Mouse (Mus musculus) layer of hippocampus, postnatal 14 days (tissue): ENCODE data around the gene Obp2a. TPM values are rescaled to one million over a fixed set of nuclear protein-coding genes. Genes with fewer than 3 reads are reported as not detected.
"Not testable (repeated sequence)": the region's sequence is repeated elsewhere in the genome, so short reads cannot be mapped to it uniquely, and the experiment has no call there.

Experiments used
- DNase-seq, 2 experiments: peaks; one replicate each; pipeline ENCODE4 v3.0.0; 2021 to 2022; ENCODE audit warnings: low spot score in 2 of 2, mixed read lengths in 1 of 2
- long read RNA-seq, 2 experiments: library from polyadenylated mRNA; stranded (forward); transcript quantifications; one replicate each; pipeline ENCODE4 v2.0.0; 2021
- total RNA-seq, 2 experiments: library from RNA; stranded (reverse); gene quantifications; 2 replicates each; pipeline ENCODE4 v1.2.3; 2021

The Obp2a gene
- total RNA-seq, result not detected
- long read RNA-seq, experiment 1, result 0 reads
- long read RNA-seq, experiment 2, result 0 reads

DNA sequence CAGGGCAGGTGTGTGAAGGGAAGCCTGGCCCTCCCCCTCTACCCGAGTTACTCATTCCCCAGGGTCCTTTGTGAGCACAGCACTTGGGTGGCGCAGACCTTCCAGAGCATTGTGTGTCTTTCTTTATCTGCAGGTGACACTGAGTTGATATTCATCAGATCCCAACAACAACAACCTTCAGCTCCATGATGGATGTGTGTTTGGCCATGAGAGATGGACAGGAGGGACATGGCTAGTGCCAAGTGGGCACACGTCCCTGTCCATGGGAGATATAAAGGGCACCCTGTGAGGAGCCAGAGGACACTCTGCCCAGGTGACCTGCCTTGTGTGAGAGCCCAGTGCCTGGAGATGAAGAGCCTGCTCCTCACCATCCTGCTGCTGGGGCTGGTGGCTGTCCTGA is at the start of gene Obp2a:
TSS of gene Obp2a (plus strand) at position 301 of the 400 bp plus-strand sequence.
- DNase-seq, result not testable (repeated sequence)

DNA sequence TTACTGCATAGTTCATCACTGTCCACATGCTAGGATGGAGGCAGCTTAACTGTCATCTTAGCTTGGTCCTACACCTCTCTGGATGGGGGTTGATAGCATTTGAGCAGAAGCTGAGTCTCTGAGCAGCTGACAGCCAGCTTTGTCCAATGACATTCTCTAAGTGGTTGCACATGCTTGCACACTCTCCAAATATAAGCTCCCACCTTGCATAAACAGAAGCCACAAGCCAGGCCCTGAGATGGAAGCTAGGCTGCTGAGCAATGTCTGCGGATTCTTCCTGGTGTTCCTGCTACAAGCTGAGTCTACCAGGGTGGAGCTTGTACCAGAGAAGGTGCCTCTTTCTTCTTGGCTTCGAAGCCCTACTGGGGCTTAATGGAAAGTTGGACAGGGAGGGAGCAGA is 46.9 kb upstream of the Obp2a start, which contains the start of gene Lcn8:
TSS of gene Lcn8 (plus strand) at position 219 of the 400 bp plus-strand sequence.
- DNase-seq, result no peak

DNA sequence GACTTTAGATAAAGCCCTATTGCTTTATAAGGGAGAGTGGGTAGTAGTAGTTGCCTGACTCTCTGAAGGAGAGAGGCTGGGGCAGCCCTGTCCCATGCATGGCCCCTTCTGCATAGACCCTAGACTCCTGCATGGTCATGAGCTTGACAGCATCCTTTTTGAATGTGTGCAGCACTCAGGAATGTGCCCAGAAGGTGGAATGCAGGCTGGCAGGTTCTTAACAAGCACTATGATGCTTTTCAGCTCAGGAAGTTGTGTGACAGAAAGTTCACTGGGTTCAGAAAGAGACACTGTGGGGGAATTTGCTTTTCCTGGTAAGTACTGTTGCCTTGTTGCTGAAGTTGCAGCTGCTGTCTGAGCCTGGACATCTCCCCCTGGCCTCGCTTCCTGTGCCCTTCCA is 45.3 kb upstream of the Obp2a start:
- DNase-seq, result no peak

DNA sequence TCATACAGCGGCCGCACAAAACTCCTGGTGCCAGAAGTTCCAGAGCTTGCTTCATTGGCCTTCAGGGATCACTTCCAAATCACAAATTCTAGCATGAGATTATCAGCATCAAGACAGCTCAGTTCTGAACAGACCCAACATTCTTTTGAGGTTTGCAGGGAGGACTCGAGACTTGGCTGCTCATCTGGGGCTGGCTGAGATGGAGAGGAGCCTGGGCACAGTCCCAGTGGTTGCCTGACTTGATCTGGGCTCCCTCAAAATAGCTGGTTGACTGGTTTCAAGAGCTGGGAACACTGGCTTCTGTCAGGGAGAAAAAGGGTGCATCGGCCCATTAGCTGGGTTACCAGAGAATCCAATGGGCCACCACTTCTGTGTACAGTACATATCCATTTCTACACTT is 43.2 kb upstream of the Obp2a start:
- peak in 1 of 2 experiments; percentile 47 for DNase-seq

DNA sequence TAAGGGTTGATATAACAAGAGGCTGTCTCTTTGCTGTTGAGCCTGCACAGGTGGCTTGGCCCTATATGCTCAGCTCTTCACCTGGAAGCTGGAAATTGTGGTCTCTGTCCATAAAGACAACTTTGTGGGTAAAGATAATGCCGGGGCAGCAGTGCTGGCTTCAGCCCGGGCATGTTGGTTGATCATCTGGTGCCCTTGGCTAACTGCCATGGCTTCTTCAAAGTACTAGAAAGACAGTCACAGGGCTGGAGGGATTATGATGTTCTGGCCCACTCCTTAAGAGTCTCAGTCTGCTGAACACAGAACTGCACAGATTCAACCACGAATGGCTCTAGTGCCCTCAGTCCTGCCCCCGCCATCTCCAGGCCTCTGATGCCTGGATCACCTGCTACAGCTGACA is 42.6 kb upstream of the Obp2a start:
- DNase-seq, result no peak

DNA sequence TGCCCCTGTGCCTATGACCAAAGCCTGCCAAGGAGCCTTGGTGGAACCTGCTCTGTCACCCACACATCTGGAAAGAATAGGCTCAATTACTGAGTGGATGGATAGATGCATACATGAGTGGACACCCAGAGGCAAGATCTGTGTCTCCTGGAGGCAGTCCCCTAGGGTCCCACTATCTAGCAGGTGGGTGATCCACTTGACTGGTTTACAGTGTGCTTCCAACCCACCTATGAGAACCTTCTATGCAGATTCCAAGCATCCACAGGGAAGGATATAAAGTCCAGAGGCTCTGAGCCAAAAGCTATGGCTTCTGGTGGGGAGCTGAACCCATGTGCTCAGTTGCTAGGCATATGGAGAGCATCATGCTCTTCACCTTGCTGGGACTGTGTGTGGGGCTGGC is 42.2 kb upstream of the Obp2a start, which contains the start of gene Lcn5:
TSS of gene Lcn5 (plus strand) at position 301 of the 400 bp plus-strand sequence.
- DNase-seq, result no peak

DNA sequence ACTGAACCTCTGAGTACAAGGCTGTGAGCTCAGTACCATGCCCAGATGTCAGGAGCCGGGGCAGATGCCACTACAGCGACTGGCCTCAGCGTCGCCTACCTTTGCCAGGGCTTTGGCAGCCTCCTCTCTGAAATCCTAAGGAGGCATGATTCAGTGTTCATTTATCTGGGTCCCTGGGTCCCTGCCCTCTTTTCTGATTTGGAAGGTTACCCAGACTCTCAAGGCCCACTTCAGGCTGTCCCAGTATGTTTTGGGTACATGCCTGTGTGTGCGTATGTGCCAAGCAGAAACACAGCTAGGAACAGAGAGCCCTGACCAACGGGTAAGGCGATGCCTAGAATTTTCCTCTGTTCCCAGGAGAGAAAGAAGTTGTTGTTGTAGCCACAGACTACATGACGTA is 39.6 kb upstream of the Obp2a start:
- no peak for DNase-seq

DNA sequence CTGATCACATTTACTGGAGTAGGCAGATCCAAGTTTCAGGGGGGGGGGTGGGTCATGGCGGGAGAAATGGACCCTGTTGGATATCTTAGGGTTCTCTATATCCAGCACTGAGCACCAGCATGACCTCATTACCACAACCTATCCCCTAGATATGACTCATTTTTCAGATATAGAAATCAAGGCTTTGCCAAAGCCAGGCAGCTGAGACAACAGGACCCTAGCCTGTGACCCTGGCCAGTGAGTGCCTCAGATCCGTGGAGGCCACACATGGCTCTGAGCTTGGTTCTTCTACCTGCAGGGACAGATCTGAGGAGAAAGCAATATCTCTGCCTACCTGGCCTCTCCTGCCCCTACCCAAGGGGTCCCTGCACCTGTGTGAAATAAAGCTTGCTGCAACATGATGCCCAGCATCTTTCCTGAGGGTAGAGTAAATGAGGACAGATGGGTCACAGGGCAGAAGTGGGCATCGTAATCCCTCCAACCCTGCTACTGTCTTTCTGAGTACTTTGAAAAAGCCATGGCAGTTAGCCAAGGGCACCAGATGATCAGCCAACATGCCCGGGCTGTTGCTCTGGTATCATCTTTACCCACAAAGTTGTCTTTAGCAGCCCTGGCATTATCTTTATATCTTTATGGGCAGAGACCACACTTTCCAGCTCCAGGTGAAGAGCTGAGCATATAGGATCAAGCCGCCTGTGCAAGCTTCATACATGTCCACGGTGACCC is 38.4 kb upstream of the Obp2a start:
- DNase-seq, result no peak

DNA sequence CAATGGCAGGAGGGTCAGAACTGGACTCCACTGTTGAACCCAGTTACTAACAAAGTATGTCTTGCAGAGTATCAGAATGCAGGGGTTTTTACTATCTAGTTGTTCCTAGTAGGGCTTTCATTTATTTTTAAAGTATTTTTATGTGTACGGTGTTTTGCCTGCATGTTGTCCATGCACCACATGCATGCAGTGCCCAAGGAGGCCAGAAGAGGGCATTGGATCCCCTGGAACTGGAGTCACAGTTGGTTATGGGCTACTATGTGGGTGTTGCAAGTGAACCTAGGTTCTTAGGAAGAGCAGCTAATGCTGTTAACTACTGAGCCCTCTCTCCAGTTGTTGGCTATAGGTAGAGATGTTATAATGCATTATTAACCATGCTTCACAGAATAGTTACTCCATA is 36.3 kb upstream of the Obp2a start:
- DNase-seq, result peak in 1 of 2 experiments; percentile 63

DNA sequence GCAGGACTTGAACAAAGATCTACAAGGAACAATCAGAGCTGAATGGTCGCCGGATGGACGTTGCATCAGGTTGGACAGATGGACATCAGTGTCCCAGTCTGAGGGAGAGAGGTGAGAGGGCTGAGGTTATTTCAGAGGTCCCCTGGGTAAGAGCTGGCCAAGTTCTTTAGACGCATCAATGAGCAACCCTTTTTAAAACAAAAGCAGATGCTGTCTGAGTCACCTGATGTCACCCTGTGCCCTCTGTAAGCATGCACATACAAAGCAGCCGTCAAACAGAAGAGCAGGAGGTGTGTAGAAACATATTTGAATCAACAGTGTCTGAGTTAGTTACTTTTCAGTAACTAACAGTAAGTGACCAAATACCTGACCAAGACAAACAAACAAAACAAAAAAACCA is 35.7 kb upstream of the Obp2a start:
- DNase-seq, result no peak

DNA sequence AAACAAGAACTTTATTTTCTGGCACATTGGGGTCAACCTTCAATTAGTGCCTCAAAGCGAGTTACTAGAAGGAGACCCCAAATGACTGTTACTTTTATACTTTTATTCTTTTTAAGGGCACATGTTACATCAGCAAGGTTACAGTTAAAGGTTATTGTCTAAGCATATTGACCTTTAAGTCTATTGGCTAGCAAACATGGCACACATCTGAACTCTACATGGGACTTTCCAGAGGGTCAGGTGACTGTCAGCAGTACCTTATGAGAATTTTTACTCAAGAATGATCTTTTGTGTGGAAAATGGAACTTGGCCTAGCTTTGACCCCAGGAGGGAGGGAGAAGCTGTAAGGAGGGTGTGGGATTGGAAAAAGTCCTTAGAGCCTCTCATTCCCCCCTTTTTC is 33.3 kb upstream of the Obp2a start:
- DNase-seq, result no peak

DNA sequence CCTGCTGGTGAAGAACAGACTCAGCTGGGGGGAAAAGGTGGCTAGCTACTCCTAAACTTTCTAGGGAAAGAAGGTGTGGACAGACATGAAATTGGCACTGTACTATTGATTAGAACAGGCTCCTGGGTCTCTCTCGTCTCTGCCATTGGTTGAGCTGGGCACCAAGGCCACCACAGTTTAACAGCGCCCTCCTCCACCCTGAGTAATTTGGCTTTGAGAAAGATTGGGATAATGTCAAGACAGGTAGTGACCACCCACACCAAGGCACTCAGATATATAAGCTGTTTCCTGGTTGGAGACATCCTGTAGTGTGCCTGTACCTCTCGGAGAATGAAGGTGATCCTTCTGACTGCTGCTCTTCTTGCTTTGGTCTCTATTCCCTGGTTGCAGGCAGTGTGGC is 23.4 kb upstream of the Obp2a start, which contains the start of gene Lcn6:
TSS of gene Lcn6 (plus strand) at position 301 of the 400 bp plus-strand sequence.
- DNase-seq, result no peak

DNA sequence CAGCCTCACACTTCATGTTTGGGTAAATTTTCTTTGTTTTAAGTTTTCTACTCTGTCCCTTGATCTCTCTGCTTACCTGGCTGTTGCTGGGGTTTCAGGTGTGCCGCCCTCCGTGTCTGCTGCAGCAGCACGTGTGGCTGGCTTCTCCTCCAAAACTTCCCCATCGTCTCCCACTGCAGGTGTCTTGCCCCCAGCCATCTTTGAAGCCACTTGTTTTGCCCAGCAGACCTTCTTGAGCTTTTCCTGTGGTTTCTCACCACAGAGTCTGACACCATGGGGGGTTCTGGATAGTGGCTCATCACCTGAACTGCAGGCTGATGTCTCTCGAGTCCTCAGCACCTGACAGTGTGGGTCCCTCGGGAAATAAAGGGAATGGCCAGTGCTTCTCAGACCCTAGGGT is 20.3 kb upstream of the Obp2a start:
- no peak for DNase-seq

DNA sequence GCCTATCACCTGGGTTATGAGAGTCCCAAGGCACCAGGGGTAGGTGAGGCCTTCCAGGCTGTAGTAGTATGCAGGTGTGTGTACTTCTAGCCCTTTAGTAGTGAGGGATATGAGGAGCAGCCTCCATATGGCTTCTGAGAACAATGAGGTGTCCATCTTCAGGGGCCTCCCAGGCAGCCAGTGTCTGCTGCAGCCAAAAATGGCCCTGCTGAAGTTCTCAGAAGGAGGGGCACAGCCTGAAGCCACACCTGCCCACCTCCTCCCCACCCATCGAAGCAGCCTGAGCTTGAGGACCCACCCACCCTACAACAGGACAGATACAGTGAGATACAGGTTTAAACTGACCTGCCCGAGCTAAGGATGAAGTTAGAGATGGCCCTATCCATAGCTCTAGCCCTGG is 17.4 kb upstream of the Obp2a start, which contains the start of gene Lcn10:
TSS of gene Lcn10 (plus strand) at position 301 of the 400 bp plus-strand sequence.
- no peak for DNase-seq

DNA sequence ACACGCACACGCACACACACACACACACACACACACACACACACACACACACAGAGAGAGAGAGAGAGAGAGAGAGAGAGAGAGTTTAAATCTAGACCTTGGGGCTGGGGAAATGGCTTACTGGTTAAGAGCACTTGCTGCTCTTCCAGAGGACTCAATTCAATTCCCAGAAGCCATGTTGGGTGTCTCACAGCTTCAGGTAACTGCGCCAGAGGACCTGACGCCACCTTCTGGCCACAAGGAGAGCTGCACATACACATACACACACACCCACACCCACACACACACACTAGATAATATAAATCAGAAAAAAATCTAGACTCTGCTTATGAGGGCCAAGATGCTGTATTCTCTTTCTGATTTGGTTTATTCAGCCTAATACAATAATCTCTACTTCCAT is 12.9 kb upstream of the Obp2a start:
- no peak for DNase-seq

DNA sequence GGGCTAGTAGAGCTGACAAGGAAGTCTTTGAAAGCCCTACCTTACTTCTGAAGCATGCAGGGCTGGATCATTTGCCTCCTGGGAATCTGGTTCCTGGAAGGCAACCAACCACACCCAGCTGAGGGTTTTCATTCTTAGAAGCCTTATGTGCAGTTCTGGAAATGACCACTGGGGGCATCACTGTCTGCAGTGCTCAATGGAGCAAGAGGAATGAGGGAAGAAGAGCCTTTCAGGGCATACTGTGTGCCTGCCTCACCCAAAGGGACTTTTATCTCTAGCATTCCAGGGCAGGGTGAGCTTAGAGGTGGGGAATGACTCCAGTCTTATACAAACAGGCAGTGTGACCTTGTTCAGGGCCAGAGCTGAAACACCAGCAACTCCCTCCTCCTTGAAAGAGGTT is 5.2 kb upstream of the Obp2a start:
- DNase-seq, result peak; percentile 42 to 54

DNA sequence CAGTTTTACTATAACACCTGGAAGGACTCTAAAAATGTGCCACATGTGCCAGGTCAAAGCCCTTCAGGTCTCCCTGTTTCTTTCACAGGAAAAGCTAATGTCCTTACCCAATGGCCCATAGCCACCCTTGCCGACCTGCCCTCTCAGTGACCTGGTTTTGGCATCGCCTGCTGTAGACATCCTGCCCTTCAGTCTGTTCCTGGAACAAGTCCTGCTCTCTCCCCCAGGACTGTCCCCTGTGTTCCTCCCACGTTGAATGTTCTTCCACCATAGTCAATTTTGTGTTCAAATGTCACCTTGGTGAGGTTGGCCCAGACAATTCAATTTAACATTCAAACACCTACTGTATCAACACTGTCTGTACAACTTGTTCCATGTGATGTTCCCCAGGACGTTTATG is 2.9 kb upstream of the Obp2a start:
- no peak for DNase-seq

DNA sequence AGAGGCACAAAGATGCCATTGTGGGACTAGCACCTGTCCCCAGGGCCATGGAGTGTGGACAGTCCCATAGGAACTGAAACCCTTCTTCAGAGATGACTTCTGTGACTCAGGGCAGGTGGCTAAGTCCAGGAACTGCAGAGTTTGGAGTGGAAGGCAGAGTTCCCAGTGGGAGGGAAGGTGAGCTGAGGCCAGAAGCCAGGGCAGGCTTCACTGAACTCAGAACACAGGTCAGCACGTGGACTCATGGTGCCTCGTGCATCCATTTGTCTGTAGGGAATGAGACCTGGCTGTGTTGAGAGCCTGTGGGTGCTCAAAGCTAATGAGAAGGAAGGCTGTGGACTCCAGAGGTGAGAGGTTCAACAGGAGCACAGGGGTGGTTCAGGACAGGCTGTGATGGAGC is 1.1 kb upstream of the Obp2a start:
- DNase-seq, result no peak

DNA sequence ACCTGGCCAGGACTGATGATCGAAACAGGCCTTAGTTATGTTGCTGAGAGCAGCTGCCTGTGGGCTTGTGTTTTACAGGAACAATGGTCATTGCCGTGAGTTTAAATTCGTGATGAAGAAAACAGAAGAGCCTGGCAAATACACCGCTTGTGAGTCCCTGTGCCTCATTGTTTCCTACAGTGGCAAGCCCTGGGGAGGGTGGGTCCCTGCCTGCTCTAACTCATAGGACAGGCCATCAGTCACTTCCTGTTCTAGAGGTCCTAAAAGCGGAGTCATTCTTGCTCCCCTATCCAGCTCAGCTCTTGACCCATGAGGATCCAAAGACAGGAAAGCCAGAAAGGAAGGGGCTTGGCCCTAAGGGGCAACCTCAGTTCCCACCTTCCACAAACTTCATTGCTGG is 1.2 kb downstream of the Obp2a start:
- DNase-seq, result no peak

DNA sequence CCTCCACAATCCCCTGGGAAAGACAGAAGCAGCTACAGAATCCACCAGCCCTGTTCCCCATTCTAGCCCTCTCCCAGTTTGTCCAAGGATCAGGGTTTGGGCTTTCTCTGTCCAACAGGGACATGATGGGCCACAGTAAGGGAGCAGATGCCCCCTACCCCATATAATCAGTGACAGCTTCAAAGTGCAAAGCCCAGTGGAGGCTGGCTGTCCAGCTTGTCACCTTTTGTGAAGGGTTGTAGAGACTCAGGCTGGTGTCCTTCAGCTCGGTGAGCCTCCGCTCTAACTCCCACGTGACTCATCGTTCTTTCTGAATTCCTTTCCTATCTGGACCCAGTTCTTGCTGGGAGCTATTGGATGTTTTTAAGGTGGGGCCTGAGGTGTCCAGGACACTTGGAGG is 3.9 kb downstream of the Obp2a start:
- DNase-seq, result no peak

DNA sequence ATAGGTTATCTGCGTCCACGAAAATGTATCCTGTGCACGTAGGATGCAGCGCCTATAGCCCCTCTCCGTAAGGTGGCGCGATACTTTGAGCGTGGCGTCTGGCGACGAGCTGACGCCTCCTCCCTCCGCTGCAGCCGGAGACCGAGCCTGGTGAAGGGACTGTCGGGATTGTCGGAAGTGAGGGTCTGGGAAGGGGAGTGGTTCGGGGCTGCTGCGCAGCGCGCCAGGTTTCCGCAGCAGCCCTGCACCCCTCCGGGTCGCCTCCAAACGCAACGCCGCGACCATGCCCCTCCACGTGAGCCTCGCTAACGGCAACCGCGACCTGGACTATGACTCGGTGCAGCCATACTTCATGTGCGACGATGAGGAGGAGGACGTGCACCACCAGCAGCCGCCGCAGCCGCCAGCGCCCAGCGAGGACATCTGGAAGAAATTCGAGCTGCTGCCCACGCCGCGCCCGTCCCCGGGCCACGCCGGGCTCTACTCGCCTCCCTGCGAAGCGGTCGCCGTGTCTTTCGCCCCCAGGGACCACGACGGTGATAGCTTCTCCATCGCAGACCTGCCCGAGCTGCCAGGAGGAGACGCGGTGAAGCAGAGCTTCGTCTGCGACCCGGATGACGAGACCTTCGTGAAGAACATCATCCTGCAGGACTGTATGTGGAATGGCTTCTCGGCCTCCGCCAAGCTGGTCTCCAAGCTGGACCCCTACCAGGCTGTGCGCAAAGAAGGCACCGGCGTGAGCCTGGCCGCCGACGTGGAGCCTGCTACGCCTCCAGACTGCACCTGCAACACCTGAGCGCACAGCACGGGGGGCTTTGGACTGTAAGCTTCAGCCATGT is 7.0 kb downstream of the Obp2a start, which contains the start of gene Bmyc:
TSS of gene Bmyc (plus strand) at position 97 of the 839 bp plus-strand sequence.
- DNase-seq, result peak; percentile 86 to 91

DNA sequence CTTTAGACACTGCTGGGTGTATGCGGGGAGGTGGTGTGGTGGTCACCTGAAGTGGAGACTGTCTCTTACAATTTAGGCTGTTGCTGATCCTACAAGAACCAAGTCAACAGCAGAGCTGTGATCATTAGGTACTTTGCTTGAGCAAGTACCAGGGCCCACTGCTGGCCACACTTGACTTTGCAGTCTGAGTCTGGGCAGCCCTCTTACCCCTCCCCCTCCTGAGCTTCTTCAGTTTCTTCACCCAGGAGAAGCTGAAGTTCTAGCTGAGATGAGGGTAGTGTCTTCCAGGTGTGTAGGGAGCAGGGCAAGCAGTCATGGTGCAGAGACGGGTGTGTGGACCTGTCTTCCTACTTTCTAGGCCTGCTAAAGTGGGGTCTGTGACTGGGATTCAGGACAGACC is 8.3 kb downstream of the Obp2a start:
- DNase-seq, result peak; percentile 30 to 49
